Comparison of ENCODE assay signal across 9 mouse cellular contexts in the genomic region with DNA sequence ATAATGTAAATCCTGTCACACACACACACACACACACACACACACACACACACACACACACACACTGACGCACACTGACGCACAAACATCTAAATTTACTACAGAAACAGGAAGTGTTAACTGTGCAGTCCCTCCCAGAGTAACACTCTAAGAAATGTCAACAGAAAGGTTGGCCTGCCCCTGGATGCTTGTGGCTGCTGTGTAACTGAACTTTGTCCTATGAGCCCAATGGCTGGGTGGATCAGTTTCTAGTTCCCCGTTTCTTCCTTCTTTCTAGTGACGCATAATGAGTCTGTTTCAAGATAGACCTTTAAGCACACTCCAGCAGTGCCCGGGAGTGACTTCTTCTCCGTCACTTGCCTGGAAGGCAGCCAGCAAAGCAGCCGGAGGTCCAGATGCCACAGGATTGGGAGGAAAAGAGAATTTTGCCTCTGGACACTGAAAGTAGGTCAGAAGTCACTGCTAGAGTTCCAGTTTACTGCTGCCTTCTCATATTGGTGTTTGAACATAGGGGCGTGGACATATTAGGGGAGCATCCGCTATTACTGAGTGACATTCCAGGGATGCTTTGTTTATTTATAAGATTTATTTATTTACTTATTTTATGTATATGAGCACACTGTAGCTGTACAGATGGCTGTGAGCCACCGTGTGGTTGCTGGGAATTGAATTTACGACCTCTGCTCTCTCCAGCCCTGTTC. TPM values are rescaled to one million over a fixed set of nuclear protein-coding genes. Genes with fewer than 3 reads are reported as not detected.
DNase-seq lines count a peak whose midpoint lies in the region; ATAC-seq and TF ChIP-seq lines count a peak whose summit lies in the region.
"Had no signal": no experiment of that assay in that cellular context is flagged by ENCODE, and none has a peak within 500 bp of the region (broad histone marks: within the 10 kb centered on the region; RNA-seq: fewer than 3 reads in every experiment).

No protein-coding gene starts in this region.

- ATAC-seq in activated CD4-positive, CD25-positive, alpha-beta regulatory T cell, adult 4 months: peak; percentile 84
- ATAC-seq in hematopoietic stem cell, adult 5-6 weeks (replicated peaks in 1 of 2; ENCODE audit: insufficient read depth in 1 of 2, low FRiP score in 2 of 2, low TSS enrichment in 1 of 2, low read depth in 1 of 2, poor library complexity in 2 of 2, severe bottlenecking in 2 of 2): peak; percentile 79 to 92
- peak; percentile 86 for ATAC-seq in monocyte, adult 5-6 weeks (replicated peaks; ENCODE audit: insufficient number of reproducible peaks, low FRiP score, low TSS enrichment, poor library complexity, severe bottlenecking)

- TF ChIP-seq CTCF in embryonic fibroblast, embryonic 13.5 days (IDR thresholded peaks at IDR 0.05; ENCODE audit: borderline replicate concordance, insufficient read depth, low read length): no peak

- peaks cover 5% of the 10 kb centered on the region for H3K4me1 ChIP-seq in embryonic fibroblast, embryonic 13.5 days (ENCODE audit: control insufficient read depth, insufficient read depth, low read length)
- H3K4me1 ChIP-seq: limb, embryonic 15.5 days had no signal

- peak overlapping the region; percentile 50; the same call in 1 of the 2 replicates for H3K27ac ChIP-seq in embryonic fibroblast, embryonic 13.5 days (ENCODE audit: insufficient read depth, low read length)
- H3K27ac ChIP-seq: limb, embryonic 15.5 days had no signal

- TF ChIP-seq POLR2A in embryonic fibroblast, embryonic 13.5 days (IDR thresholded peaks at IDR 0.05; ENCODE audit: low read depth, low read length): no peak

- DNase-seq in frontal cortex, postnatal 14 days (ENCODE audit: low spot score in 2 of 2): peak; percentile 20 to 29
- DNase-seq in frontal cortex, adult 2 months (ENCODE audit: extremely low spot score in 1 of 2, low spot score in 1 of 2): no peak
- DNase-seq in layer of hippocampus, postnatal 10 days (ENCODE audit: low spot score in 2 of 2): peak; percentile 41 to 43
- peak; percentile 61 to 83 for DNase-seq in urinary bladder, adult 18-20 months (ENCODE audit: low spot score in 2 of 2)

- H3K4me3 ChIP-seq in embryonic fibroblast, embryonic 13.5 days (ENCODE audit: insufficient read depth, low read length): no peak overlapping the region
- H3K4me3 ChIP-seq: limb, embryonic 15.5 days had no signal

RNA-seq across cellular contexts. Expression of a gene that starts 25.2 kb away (rescaled TPM):
- 4.3 and 4.4 TPM in 2 replicates for polyA plus RNA-seq in frontal cortex, adult 2 months (2012; rRNA removed)
- polyA plus RNA-seq in activated CD4-positive, CD25-positive, alpha-beta regulatory T cell, adult 4 months (2017; shearing (Covaris generic)): 10 to 100 TPM; 10.3 to 15.4 TPM
- polyA plus RNA-seq in embryonic fibroblast, embryonic 13.5 days (2011; ENCODE audit: insufficient read length, low read depth, missing spikeins): 33.7 and 34.2 TPM in 2 replicates
- 26.1 and 36.6 TPM in 2 replicates for total RNA-seq in hematopoietic stem cell, adult 5-6 weeks (2017)
- 1 to 10 TPM; 4.6 to 7.1 TPM for total RNA-seq in layer of hippocampus, postnatal 10 days (2021)
- 49.5 to 82.1 TPM (median 73.1 TPM) in 3 replicates for total RNA-seq in monocyte, adult 5-6 weeks (2017)

RNA-seq across cellular contexts. Expression of a gene that starts 42.3 kb away (rescaled TPM):
- 32.2 and 35.7 TPM in 2 replicates for polyA plus RNA-seq in frontal cortex, adult 2 months (2012; rRNA removed)
- polyA plus RNA-seq in activated CD4-positive, CD25-positive, alpha-beta regulatory T cell, adult 4 months (2017; shearing (Covaris generic)): 1 to 10 TPM; 3.7 to 4.9 TPM
- 7.3 and 7.8 TPM in 2 replicates for polyA plus RNA-seq in embryonic fibroblast, embryonic 13.5 days (2011; ENCODE audit: insufficient read length, low read depth, missing spikeins)
- total RNA-seq in hematopoietic stem cell, adult 5-6 weeks (2017): 9.5 and 10.2 TPM in 2 replicates
- total RNA-seq in layer of hippocampus, postnatal 10 days (2021): 10 to 100 TPM; 35.4 to 37.8 TPM
- total RNA-seq in monocyte, adult 5-6 weeks (2017): 4.6 to 8.2 TPM (median 8.2 TPM) in 3 replicates

RNA-seq across cellular contexts. Expression of a gene that starts 49.3 kb away (rescaled TPM):
- polyA plus RNA-seq in frontal cortex, adult 2 months (2012; rRNA removed): 3.0 and 3.2 TPM in 2 replicates
- not detected for polyA plus RNA-seq in activated CD4-positive, CD25-positive, alpha-beta regulatory T cell, adult 4 months (2017; shearing (Covaris generic))
- polyA plus RNA-seq in embryonic fibroblast, embryonic 13.5 days (2011; ENCODE audit: insufficient read length, low read depth, missing spikeins): not detected in 2 replicates
- total RNA-seq in hematopoietic stem cell, adult 5-6 weeks (2017): not detected in 2 replicates
- total RNA-seq in layer of hippocampus, postnatal 10 days (2021): not detected
- total RNA-seq in monocyte, adult 5-6 weeks (2017): not detected in 3 replicates

RNA-seq across cellular contexts. Expression of a gene that starts 54.3 kb away (rescaled TPM):
- 17.0 and 19.3 TPM in 2 replicates for polyA plus RNA-seq in frontal cortex, adult 2 months (2012; rRNA removed)
- 1 to 10 TPM; 4.8 to 6.5 TPM for polyA plus RNA-seq in activated CD4-positive, CD25-positive, alpha-beta regulatory T cell, adult 4 months (2017; shearing (Covaris generic))
- 8.5 and 8.9 TPM in 2 replicates for polyA plus RNA-seq in embryonic fibroblast, embryonic 13.5 days (2011; ENCODE audit: insufficient read length, low read depth, missing spikeins)
- 15.5 and 22.5 TPM in 2 replicates for total RNA-seq in hematopoietic stem cell, adult 5-6 weeks (2017)
- 10 to 100 TPM; 20.0 to 20.2 TPM for total RNA-seq in layer of hippocampus, postnatal 10 days (2021)
- 3.2 to 10.6 TPM (median 7.6 TPM) in 3 replicates for total RNA-seq in monocyte, adult 5-6 weeks (2017)

RNA-seq across cellular contexts. Expression of a gene that starts 57.6 kb away (rescaled TPM):
- 0.28 TPM in 1 of 2 replicates, not detected in the other for polyA plus RNA-seq in frontal cortex, adult 2 months (2012; rRNA removed)
- not detected for polyA plus RNA-seq in activated CD4-positive, CD25-positive, alpha-beta regulatory T cell, adult 4 months (2017; shearing (Covaris generic))
- 1.4 TPM in 1 of 2 replicates, not detected in the other for polyA plus RNA-seq in embryonic fibroblast, embryonic 13.5 days (2011; ENCODE audit: insufficient read length, low read depth, missing spikeins)
- not detected in 2 replicates for total RNA-seq in hematopoietic stem cell, adult 5-6 weeks (2017)
- not detected for total RNA-seq in layer of hippocampus, postnatal 10 days (2021)
- not detected in 3 replicates for total RNA-seq in monocyte, adult 5-6 weeks (2017)
- polyA plus RNA-seq: limb, embryonic 15.5 days had no signal

Comparison
In these comparisons a context has a peak if more than half of its experiments do, and no peak if none do; other contexts are left out.
1. DNase-seq: peak in frontal cortex, postnatal 14 days (2 of 2), layer of hippocampus, postnatal 10 days (2 of 2) and urinary bladder, adult 18-20 months (2 of 2); none in frontal cortex, adult 2 months (0 of 2).
2. Peak in every context shown above with its lines, with median percentiles within 50 percentile points of each other: ATAC-seq.